Mouse (Mus musculus) embryonic facial prominence, embryonic 13.5 days (tissue): ENCODE results near the gene Gm10670. TPM values are rescaled to one million over a fixed set of nuclear protein-coding genes. Genes with fewer than 3 reads are reported as not detected.
"Not testable (repeated sequence)": the region's sequence is repeated elsewhere in the genome, so short reads cannot be mapped to it uniquely, and the experiment has no call there.

Source experiments
- ATAC-seq: fragments of 200-750 bp; cut with Nextera tagmentation; 2 replicates; pipeline ENCODE4 v1.8.0; 2017; ENCODE audit warnings: low read depth; ENCODE audit not compliant: insufficient number of reproducible peaks, insufficient read depth, low FRiP score, low TSS enrichment
- H3K27ac ChIP-seq: fragments of 300-500 bp; sonication (generic); 2 replicates; pipeline ENCODE4 v1.5.1; 2015; ENCODE audit warnings: moderate library complexity, mild to moderate bottlenecking, inconsistent platforms
- H3K27me3 ChIP-seq: fragments of 300-500 bp; sonication (generic); 2 replicates; pipeline ENCODE4 v1.6.1; 2015; ENCODE audit warnings: mild to moderate bottlenecking, inconsistent platforms
- H3K36me3 ChIP-seq: fragments of 300-500 bp; sonication (generic); 2 replicates; pipeline ENCODE4 v1.6.1; 2015; ENCODE audit warnings: mild to moderate bottlenecking, inconsistent platforms
- H3K4me1 ChIP-seq: fragments of 300-500 bp; sonication (generic); 2 replicates; pipeline ENCODE4 v1.6.1; 2015; ENCODE audit warnings: inconsistent platforms
- H3K4me2 ChIP-seq: fragments of 300-500 bp; sonication (generic); 2 replicates; pipeline ENCODE4 v1.6.1; 2015; ENCODE audit warnings: moderate library complexity, mild to moderate bottlenecking, inconsistent platforms
- H3K4me3 ChIP-seq: fragments of 300-500 bp; sonication (generic); 2 replicates; pipeline ENCODE4 v1.5.1; 2015; ENCODE audit warnings: mild to moderate bottlenecking, inconsistent platforms
- H3K9ac ChIP-seq: fragments of 300-500 bp; sonication (generic); 2 replicates; pipeline ENCODE4 v1.6.1; 2015; ENCODE audit warnings: mild to moderate bottlenecking, inconsistent platforms
- H3K9me3 ChIP-seq: fragments of 300-500 bp; sonication (generic); 2 replicates; pipeline ENCODE4 v1.6.1; 2016; ENCODE audit warnings: inconsistent platforms
- WGBS: fragments of 180-500 bp; shearing (Covaris S2); methylation state at CpG from one replicate; pipeline ENCODE4 v1.1.7; 2015; ENCODE audit warnings: mixed read lengths; 5-methylcytosine and 5-hydroxymethylcytosine counted together
- polyA plus RNA-seq: library from polyadenylated mRNA; unstranded; fragments of >200 nt; fragmentation: Nextera tagmentation; extraction: Ambion mirVana; gene quantifications from 2 replicates; pipeline ENCODE4 v1.2.1, GENCODE M21; 2015

The Gm10670 gene
- not detected in 2 replicates for polyA plus RNA-seq

GRCm38 (mm10) chr7:20474825-20475224 is at the start of gene Gm10670:
Gm10670 (minus strand) TSS chr7:20474925.
- H3K27ac ChIP-seq, ATAC-seq, H3K36me3 ChIP-seq, H3K4me3 ChIP-seq, H3K27me3 ChIP-seq, H3K9ac ChIP-seq, H3K9me3 ChIP-seq, H3K4me2 ChIP-seq, H3K4me1 ChIP-seq: not testable (repeated sequence)
- no CpG with 5 or more reads among the region's 5 CpGs for WGBS

- not testable (repeated sequence) for H3K9me3 ChIP-seq, H3K4me1 ChIP-seq, ATAC-seq, H3K4me3 ChIP-seq, H3K9ac ChIP-seq, H3K4me2 ChIP-seq, H3K36me3 ChIP-seq, H3K27ac ChIP-seq, H3K27me3 ChIP-seq
- WGBS: 33% methylated on average over 1 of the region's 3 CpGs
These were observed 35.7 kb upstream of the Gm10670 start, which contains the start of gene Vmn1r103 for GRCm38 (mm10) chr7:20510434-20510833. Vmn1r103 (minus strand) TSS chr7:20510534.

- not testable (repeated sequence) for H3K36me3 ChIP-seq, H3K4me1 ChIP-seq, H3K27me3 ChIP-seq, H3K4me2 ChIP-seq, ATAC-seq, H3K4me3 ChIP-seq, H3K9ac ChIP-seq, H3K27ac ChIP-seq, H3K9me3 ChIP-seq
- no CpG with 5 or more reads among the region's 2 CpGs for WGBS
These were observed 32.2 kb downstream of the Gm10670 start, which contains the start of gene Vmn1r101 for GRCm38 (mm10) chr7:20442493-20442892. Vmn1r101 (minus strand) TSS chr7:20442593.

Other genes starting within 250 kb of the Gm10670 start
- gene Gm4498, start 241.1 kb downstream of the Gm10670 start, polyA plus RNA-seq: not detected in 2 replicates
- not detected in 2 replicates for gene Gm5890, start 212.1 kb downstream of the Gm10670 start, polyA plus RNA-seq
- gene Gm4133, start 140.9 kb downstream of the Gm10670 start, polyA plus RNA-seq: not detected in 2 replicates
- not detected in 2 replicates for gene Gm5728, start 99.5 kb downstream of the Gm10670 start, polyA plus RNA-seq
- not detected in 2 replicates for gene Vmn1r100, start 57.0 kb downstream of the Gm10670 start, polyA plus RNA-seq
- not detected in 2 replicates for gene Vmn1r101, start 32.3 kb downstream of the Gm10670 start, polyA plus RNA-seq
- not detected in 2 replicates for gene Vmn1r103, start 35.6 kb upstream of the Gm10670 start, polyA plus RNA-seq
- not detected in 2 replicates for gene Vmn1r104, start 58.9 kb upstream of the Gm10670 start, polyA plus RNA-seq
- gene Gm5726, start 70.8 kb upstream of the Gm10670 start, polyA plus RNA-seq: not detected in 2 replicates
- not detected in 2 replicates for gene Gm4141, start 101.3 kb upstream of the Gm10670 start, polyA plus RNA-seq
- gene Gm4513, start 124.1 kb upstream of the Gm10670 start, polyA plus RNA-seq: not detected in 2 replicates
- not detected in 2 replicates for gene Vmn1r107, start 194.0 kb upstream of the Gm10670 start, polyA plus RNA-seq
- not detected in 2 replicates for gene Vmn1r111, start 228.3 kb upstream of the Gm10670 start, polyA plus RNA-seq